Mouse (Mus musculus) midbrain, embryonic 14.5 days (tissue): ENCODE results near the gene Prm3. TPM values are rescaled to one million over a fixed set of nuclear protein-coding genes. Genes with fewer than 3 reads are reported as not detected.
A peak's percentile ranks its signal among the peaks of the same experiment; 100 is the strongest.

ENCODE experiments used
- ATAC-seq: fragments of 200-750 bp; cut with Nextera tagmentation; 2 replicates; pipeline ENCODE4 v1.8.0; 2017; ENCODE audit warnings: moderate number of reproducible peaks, moderate library complexity; ENCODE audit not compliant: low FRiP score, low TSS enrichment
- DNase-seq: peaks from one replicate; pipeline ENCODE4 v3.0.0-alpha.2; 2015
- H3K27ac ChIP-seq: fragments of 300-500 bp; sonication (generic); replicated peaks from 2 replicates; pipeline ENCODE4 v1.5.1; 2014; ENCODE audit warnings: mild to moderate bottlenecking, low read depth, low read length, moderate library complexity
- H3K27me3 ChIP-seq: fragments of 300-500 bp; sonication (generic); 2 replicates; pipeline ENCODE4 v1.6.1; 2014; ENCODE audit warnings: low read length, control low read depth, mixed read lengths; ENCODE audit not compliant: control insufficient read depth, insufficient read depth
- H3K36me3 ChIP-seq: fragments of 300-500 bp; sonication (generic); 2 replicates; pipeline ENCODE4 v1.6.1; 2014; ENCODE audit warnings: low read length, control low read depth; ENCODE audit not compliant: control insufficient read depth, insufficient read depth
- H3K4me1 ChIP-seq: fragments of 300-500 bp; sonication (generic); 2 replicates; pipeline ENCODE4 v1.6.1; 2014; ENCODE audit warnings: mild to moderate bottlenecking, antibody characterized with exemption, low read length, control low read depth; ENCODE audit not compliant: control insufficient read depth, insufficient read depth
- H3K4me2 ChIP-seq: fragments of 300-500 bp; sonication (generic); 2 replicates; pipeline ENCODE4 v1.6.1; 2014; ENCODE audit warnings: mild to moderate bottlenecking, low read length, moderate library complexity
- H3K4me3 ChIP-seq: fragments of 300-500 bp; sonication (generic); replicated peaks from 2 replicates; pipeline ENCODE4 v1.5.1; 2014; ENCODE audit warnings: low read depth, low read length
- H3K9ac ChIP-seq: fragments of 300-500 bp; sonication (generic); replicated peaks from 2 replicates; pipeline ENCODE4 v1.6.1; 2014; ENCODE audit warnings: mild to moderate bottlenecking, low read length, moderate library complexity
- H3K9me3 ChIP-seq: fragments of 300-500 bp; sonication (generic); 2 replicates; pipeline ENCODE4 v1.6.1; 2016; ENCODE audit warnings: low read length, control low read depth, mixed read lengths; ENCODE audit not compliant: control insufficient read depth
- WGBS: fragments of 180-500 bp; shearing (Covaris S2); extraction: QIAGEN DNeasy Blood & Tissue Kit; methylation state at CpG from one replicate; pipeline ENCODE4 v1.1.7; 2014; 5-methylcytosine and 5-hydroxymethylcytosine counted together
- polyA plus RNA-seq: library from polyadenylated mRNA; unstranded; fragments of >200 nt; fragmentation: Nextera tagmentation; extraction: Ambion mirVana; gene quantifications from 2 replicates; pipeline ENCODE4 v1.2.1, GENCODE M21; 2014

Gene Prm3
- polyA plus RNA-seq, 1 experiment from 2014 or later: not detected

DNA sequence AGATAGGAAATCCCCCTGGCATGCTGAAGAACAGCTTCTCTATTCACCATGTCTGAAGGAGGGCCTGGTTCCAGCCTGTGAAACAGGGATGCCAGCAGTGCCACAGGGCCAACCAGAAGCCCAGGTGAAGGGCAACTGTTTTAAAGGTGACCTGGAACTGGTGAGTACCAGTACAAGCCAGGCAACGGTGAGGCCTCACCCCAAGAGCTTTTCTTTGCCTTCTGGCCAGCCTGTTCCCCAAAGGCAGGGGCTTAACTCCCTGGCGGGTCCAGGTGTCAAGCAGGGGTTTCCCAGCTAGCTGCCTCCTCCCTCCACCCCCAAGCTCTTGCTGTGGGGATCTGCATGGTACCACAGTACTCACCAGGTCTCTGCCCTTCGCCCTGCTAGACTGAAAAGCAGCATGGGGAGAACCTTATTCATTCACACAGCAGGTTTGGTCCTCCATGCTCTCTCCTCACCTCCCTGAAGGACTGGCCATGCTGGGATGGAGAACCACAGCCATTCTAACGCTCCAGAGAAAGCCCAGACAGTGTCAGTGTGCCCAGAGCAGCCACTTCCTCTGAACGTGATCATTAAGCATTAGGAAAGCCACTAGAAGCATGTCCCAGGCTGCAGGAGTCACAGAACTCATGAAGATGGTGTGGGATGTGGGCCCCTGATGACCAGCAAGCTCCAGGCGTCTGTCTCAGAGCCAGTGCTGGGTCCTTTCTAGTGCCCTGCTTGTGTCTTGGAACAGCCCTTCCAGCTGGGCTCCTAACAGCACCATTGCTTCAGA lies 8.2 kb downstream of the Prm3 start:
- H3K9ac ChIP-seq: no peak overlapping the region
- H3K27me3 ChIP-seq: peaks cover 21% of the 10 kb centered on the region
- no peak overlapping the region; the same call in 1 of the 2 replicates for H3K4me2 ChIP-seq
- WGBS: 35% methylated on average over 6 of the region's 6 CpGs
- no peaks in the 10 kb centered on the region for H3K9me3 ChIP-seq
- H3K27ac ChIP-seq: no peak overlapping the region
- peaks cover 8% of the 10 kb centered on the region; the same call in 1 of the 2 replicates for H3K4me1 ChIP-seq
- ATAC-seq (no peak), DNase-seq (no peak)
- H3K36me3 ChIP-seq: no peaks in the 10 kb centered on the region
- no peak overlapping the region for H3K4me3 ChIP-seq

DNA sequence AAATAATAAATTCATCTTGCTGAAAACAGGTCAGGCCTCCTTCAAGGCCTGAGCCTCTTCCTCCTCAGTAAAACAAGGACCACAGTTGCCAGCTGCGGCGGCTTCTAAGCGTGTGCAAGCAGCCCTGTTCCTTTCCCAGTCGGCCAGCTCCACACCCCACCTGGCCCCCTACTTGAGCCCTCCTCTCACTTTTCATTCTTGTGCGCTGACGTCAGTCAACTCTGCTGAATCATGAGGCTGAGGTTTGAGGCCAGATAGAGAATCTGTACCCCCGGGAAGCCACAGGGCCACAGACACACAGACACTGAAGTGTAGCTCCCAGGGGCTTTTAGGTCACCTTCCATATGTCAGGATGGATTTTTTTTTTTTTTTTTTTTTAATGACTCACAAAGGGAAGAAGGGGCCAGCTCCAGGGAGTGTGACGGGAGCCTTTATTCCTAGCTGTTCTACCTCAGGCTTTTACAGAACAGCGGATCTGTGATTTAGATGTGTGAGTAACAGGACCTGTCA lies 8.8 kb downstream of the Prm3 start:
- no peak for ATAC-seq
- no peaks in the 10 kb centered on the region for H3K36me3 ChIP-seq
- 39% methylated on average over 9 of the region's 9 CpGs for WGBS
- no peak overlapping the region for H3K27ac ChIP-seq
- H3K27me3 ChIP-seq: peaks cover 21% of the 10 kb centered on the region
- no peak overlapping the region for H3K9ac ChIP-seq
- DNase-seq: peak; percentile 14
- H3K4me2 ChIP-seq: no peak overlapping the region
- peaks cover 8% of the 10 kb centered on the region; the same call in 1 of the 2 replicates for H3K4me1 ChIP-seq
- H3K4me3 ChIP-seq: no peak overlapping the region
- H3K9me3 ChIP-seq: no peaks in the 10 kb centered on the region

DNA sequence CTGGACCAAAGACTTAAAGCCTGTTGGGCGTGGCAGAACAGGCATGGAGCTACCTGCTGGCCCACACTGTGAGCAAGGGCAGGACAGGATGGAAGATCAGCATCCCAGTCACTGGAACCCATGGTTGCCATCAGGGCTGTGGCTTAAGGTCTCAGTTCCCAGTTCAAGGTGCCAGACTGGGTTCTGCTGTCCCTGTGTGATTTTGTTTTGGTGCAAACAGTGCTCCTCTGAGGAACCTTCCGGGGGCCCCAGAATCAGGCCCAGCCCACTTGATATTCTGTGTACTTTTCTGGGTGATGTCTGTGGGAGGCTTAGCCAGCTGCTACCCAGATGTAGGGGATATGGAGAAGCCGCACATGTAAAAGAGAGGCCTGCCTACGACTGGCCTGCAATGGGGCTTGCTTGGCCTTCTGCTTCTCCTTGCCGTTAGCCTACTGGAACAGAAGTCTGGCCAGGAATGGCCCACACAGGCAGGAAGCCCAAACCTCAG lies 10.0 kb downstream of the Prm3 start:
- no peaks in the 10 kb centered on the region for H3K36me3 ChIP-seq
- no peak overlapping the region for H3K27ac ChIP-seq
- DNase-seq (no peak), ATAC-seq (no peak)
- WGBS: 83% methylated on average over 5 of the region's 5 CpGs
- H3K9ac ChIP-seq: no peak overlapping the region
- H3K4me2 ChIP-seq: no peak overlapping the region
- no peaks in the 10 kb centered on the region for H3K9me3 ChIP-seq
- 0 out of 2 replicates have a peak, but pooled peaks cover 4% of the 10 kb centered on the region for H3K4me1 ChIP-seq
- H3K27me3 ChIP-seq: peaks cover 21% of the 10 kb centered on the region
- no peak overlapping the region for H3K4me3 ChIP-seq

DNA sequence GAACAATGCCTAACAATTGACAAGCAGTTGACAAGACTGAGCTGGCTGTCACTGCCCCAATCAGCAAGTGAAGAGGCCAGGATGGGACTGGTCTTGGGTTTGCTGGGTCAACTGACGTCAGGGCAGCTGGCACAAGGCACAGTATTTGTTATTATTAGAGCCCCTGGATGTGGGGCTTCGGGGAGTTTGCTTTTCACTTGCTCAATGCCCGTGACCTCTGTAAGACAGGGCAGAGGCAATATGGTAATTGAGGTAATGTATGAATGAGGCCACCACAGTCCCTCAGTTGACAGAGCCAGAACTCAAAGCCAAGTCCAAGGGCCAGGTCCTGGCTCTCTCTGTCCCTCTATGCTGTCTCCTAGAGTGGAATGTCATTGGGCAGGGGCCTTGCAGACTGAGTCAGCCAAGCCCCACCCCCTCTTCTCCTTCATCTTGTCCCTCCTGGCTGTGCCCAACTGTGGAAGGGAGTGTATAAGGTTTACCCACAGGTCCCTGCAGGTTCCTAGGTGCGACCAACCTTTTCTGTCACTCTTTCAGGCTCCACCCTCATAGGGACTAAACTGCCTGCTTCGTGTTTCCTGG lies 13.0 kb downstream of the Prm3 start:
- Histone ChIP-seq H3K4me3 (no peak overlapping the region), H3K27ac (no peak overlapping the region), H3K4me2 (no peak overlapping the region), H3K9ac (no peak overlapping the region), H3K36me3 (no peaks in the 10 kb centered on the region), H3K27me3 (peaks cover 5% of the 10 kb centered on the region; the same call in 1 of the 2 replicates), H3K4me1 (no peaks in the 10 kb centered on the region), H3K9me3 (no peaks in the 10 kb centered on the region)
- WGBS: 62% methylated on average over 5 of the region's 5 CpGs
- ATAC-seq (no peak), DNase-seq (no peak)

DNA sequence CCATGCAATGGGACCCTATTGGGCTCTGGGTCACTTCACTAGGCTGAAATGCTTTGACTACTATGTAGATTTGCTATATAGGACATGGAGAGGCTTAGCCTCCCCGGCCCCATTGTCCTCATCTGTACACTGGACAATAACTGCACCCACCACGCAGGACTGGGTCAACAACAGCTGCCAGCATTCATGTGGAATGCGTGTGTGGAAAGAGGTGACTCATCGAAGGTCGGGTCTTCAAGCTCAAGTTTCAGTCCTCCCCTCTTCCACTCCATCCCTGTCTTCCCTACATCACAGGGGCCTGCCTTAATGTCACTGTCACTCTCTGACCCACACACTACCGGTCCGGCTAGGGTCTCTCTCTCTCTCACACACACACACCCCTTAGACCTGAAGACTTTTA lies 14.4 kb downstream of the Prm3 start:
- Histone ChIP-seq H3K4me2 (no peak overlapping the region), H3K4me1 (no peaks in the 10 kb centered on the region), H3K27me3 (no peaks in the 10 kb centered on the region), H3K9me3 (no peaks in the 10 kb centered on the region), H3K4me3 (no peak overlapping the region), H3K9ac (no peak overlapping the region), H3K36me3 (no peaks in the 10 kb centered on the region), H3K27ac (no peak overlapping the region)
- no peak for DNase-seq
- ATAC-seq: no peak
- WGBS: 75% methylated on average over 7 of the region's 7 CpGs

DNA sequence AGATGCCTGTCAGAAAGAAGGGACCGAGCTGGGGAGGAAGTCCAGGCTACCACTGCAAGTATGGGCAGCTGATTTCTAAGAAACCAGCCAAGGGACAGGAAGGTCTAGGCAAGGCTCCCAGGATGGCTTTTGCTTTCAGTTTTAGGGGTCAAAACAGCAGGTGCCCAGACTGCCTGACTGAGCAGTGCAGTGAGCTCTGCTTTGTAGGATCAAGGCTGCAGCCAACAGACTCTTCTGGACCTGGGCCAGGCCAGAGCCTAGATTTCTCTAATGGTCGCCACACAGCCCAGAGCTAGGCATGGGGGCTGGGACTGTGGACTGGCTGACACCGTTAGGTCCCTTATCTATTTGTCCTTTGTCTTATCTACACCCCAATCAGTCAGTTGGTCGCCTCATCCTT lies 16.0 kb downstream of the Prm3 start:
- Histone ChIP-seq H3K27ac (no peak overlapping the region), H3K4me3 (no peak overlapping the region), H3K4me1 (no peaks in the 10 kb centered on the region), H3K27me3 (no peaks in the 10 kb centered on the region), H3K9ac (no peak overlapping the region), H3K9me3 (no peaks in the 10 kb centered on the region), H3K36me3 (no peaks in the 10 kb centered on the region), H3K4me2 (no peak overlapping the region)
- WGBS: 72% methylated on average over 4 of the region's 4 CpGs
- ATAC-seq (no peak), DNase-seq (no peak)

DNA sequence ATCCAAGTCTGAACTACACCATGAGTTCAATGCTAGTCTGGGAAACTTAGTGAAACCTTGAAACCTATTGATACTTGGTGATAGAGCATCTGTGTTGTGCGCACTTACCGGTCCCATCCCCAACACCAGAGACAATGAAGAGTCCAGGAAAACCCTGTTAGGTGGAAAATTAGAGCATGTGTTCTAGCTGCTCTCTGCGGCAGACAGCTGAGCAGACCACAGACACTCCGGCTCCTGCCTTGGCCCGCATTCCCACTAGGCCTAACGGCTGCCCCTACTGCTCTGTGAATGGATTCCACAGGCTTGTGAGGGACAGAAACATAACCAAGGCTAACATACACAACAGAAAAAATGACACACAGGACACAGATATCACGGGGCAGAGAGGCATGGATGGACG lies 17.2 kb downstream of the Prm3 start:
- no peak overlapping the region for H3K27ac ChIP-seq
- no peaks in the 10 kb centered on the region for H3K36me3 ChIP-seq
- no peaks in the 10 kb centered on the region for H3K9me3 ChIP-seq
- no peak for ATAC-seq
- no peaks in the 10 kb centered on the region for H3K4me1 ChIP-seq
- no peak overlapping the region for H3K4me2 ChIP-seq
- DNase-seq: no peak
- H3K4me3 ChIP-seq: no peak overlapping the region
- H3K27me3 ChIP-seq: no peaks in the 10 kb centered on the region
- 88% methylated on average over 8 of the region's 8 CpGs for WGBS
- no peak overlapping the region for H3K9ac ChIP-seq

DNA sequence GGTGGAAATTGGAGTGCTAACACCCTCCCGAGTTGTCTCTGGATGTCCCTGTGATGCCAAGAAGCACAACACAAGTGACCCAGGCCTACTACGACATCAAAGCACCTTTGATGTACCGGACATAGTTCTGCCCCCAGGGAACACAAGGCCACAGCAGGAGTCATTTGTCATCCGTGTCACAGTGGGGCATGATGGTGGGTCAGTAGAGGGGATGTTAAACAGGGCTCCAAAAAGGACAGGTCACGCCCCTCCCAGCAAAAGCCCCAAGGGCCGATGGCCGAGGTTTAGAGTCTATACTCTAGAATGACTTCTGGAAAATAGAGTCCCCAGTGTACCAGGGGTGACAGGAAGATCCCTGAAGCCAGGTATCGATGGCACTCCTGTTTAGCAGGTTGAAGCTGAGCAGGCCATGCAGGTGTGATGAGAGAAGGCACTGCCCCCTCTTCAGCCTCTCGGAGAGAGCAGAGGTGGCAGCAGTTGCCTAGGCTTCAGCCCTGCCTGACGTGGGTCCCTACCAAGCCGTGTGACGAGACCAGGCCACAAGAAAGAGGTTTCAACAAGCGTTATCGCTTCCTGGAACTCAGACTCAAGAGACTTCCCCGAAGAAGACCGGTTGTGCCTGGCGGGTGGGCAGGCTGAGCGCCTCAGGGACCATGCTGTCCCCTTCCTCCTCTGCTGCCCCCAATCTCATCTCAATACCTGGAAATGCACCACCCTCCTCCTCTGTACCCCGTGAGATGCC lies 18.8 kb downstream of the Prm3 start:
- H3K27me3 ChIP-seq: no peaks in the 10 kb centered on the region
- H3K36me3 ChIP-seq: no peaks in the 10 kb centered on the region
- no peaks in the 10 kb centered on the region for H3K9me3 ChIP-seq
- ATAC-seq (no peak), DNase-seq (no peak)
- H3K4me2 ChIP-seq: no peak overlapping the region
- no peak overlapping the region for H3K9ac ChIP-seq
- no peak overlapping the region for H3K4me3 ChIP-seq
- 69% methylated on average over 19 of the region's 19 CpGs for WGBS
- no peak overlapping the region for H3K27ac ChIP-seq
- no peaks in the 10 kb centered on the region for H3K4me1 ChIP-seq
